Mouse (Mus musculus) forebrain, postnatal 0 days (tissue): ENCODE measurements around the gene Fhad1. TPM values are rescaled to one million over a fixed set of nuclear protein-coding genes. Genes with fewer than 3 reads are reported as not detected.

ENCODE experiments used
- ATAC-seq: fragments of 200-750 bp; cut with Nextera tagmentation; 2 replicates; pipeline ENCODE4 v1.8.0; 2017; ENCODE audit warnings: mild to moderate bottlenecking, moderate library complexity
- DNase-seq: peaks from one replicate; pipeline ENCODE4 v3.0.0-alpha.2; 2015
- H3K27ac ChIP-seq: fragments of 300-500 bp; sonication (generic); 2 replicates; pipeline ENCODE4 v1.5.1; 2014; ENCODE audit warnings: low read depth, mild to moderate bottlenecking, antibody characterized with exemption, low read length, moderate library complexity, mixed read lengths
- H3K27me3 ChIP-seq: fragments of 300-500 bp; sonication (generic); 2 replicates; pipeline ENCODE4 v1.6.1; 2014; ENCODE audit warnings: mild to moderate bottlenecking, low read length, mixed read lengths; ENCODE audit not compliant: insufficient read depth
- H3K36me3 ChIP-seq: fragments of 300-500 bp; sonication (generic); 2 replicates; pipeline ENCODE4 v1.6.1; 2014; ENCODE audit warnings: mild to moderate bottlenecking, moderate library complexity; ENCODE audit not compliant: insufficient read depth
- H3K4me1 ChIP-seq: fragments of 300-500 bp; sonication (generic); 2 replicates; pipeline ENCODE4 v1.6.1; 2014; ENCODE audit warnings: antibody characterized with exemption; ENCODE audit not compliant: insufficient read depth
- H3K4me2 ChIP-seq: fragments of 300-500 bp; sonication (generic); 2 replicates; pipeline ENCODE4 v1.6.1; 2014; ENCODE audit warnings: low read depth, mild to moderate bottlenecking, moderate library complexity
- H3K4me3 ChIP-seq: fragments of 300-500 bp; sonication (generic); 2 replicates; pipeline ENCODE4 v1.5.1; 2014; ENCODE audit warnings: low read depth, low read length, mixed read lengths
- H3K9ac ChIP-seq: fragments of 300-500 bp; sonication (generic); 2 replicates; pipeline ENCODE4 v1.6.1; 2014; ENCODE audit warnings: mild to moderate bottlenecking
- H3K9me3 ChIP-seq: fragments of 300-500 bp; sonication (generic); 2 replicates; pipeline ENCODE4 v1.6.1; 2016; ENCODE audit warnings: low read length
- CTCF ChIP-seq: sonication (generic); IDR thresholded peaks from 2 replicates; pipeline ENCODE4 v1.5.1; 2016; ENCODE audit warnings: antibody characterized with exemption, control low read depth, low read depth
- WGBS: fragments of 180-500 bp; shearing (Covaris S2); extraction: QIAGEN DNeasy Blood & Tissue Kit; methylation state at CpG from one replicate; pipeline ENCODE4 v1.1.7; 2014; 5-methylcytosine and 5-hydroxymethylcytosine counted together
- polyA plus RNA-seq: library from polyadenylated mRNA; unstranded; fragments of >200 nt; fragmentation: Nextera tagmentation; extraction: Ambion mirVana; gene quantifications from 2 replicates; pipeline ENCODE4 v1.2.1, GENCODE M21; 2015
- total RNA-seq: library from RNA; depleted of rRNA; stranded (reverse); fragments of >200 nt; gene quantifications from 2 replicates; pipeline ENCODE4 v1.2.3, GENCODE M21; 2014

The Fhad1 gene
- total and polyA plus RNA-seq, 2 experiments from 2014 or later, result 3.9 to 4.6 TPM

DNA sequence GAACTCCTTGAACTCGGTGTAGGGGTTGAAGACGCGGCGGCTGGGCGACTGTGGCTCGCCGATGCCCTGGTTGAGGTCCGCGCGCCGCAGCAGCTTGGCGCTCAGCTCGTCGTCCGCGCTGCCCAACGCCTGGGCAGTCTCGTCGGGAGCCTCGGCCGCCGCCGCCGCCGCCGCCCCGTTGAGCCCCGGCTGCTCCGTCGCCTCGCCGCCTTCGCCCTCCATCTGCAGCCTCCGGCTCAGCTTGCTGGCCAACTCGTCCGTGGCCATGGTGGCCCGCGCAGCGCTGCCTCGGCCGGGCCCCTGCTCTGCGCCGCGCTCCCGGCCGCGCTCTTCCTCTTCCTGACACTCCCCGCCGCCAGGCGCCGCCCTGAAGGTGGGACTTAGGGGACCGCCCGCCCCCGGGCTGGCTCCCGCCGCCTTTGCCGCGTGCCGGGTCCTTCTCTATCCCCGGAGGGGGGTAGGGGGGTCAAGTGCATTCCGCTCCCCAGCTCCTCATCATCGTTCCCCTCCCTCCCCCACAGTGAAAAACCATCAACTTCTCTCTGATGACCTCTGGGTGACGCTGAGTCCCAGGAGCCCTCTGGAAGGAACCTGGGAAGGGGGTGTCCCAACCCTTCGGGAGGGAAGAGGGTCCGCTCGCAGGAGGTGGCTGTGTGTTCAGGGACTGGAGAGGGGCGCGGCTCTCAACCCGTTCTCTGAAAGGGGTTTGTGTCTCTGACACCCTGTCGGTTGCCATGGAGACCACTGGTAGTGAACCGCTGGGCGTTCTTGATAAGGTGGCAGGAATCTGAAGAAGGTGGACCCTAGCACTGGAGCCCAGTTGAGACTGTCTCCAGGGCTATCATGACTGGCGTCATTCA is 140.1 kb downstream of the Fhad1 start, which contains the start of gene Efhd2:
Gene Efhd2 (minus strand): TSS at position 320 of the 860 bp plus-strand sequence.
- no peaks in the 10 kb centered on the region for H3K9me3 ChIP-seq
- H3K4me1 ChIP-seq, result peaks cover 29% of the 10 kb centered on the region
- peak within 1 kb of the TSS; percentile 76 for H3K4me3 ChIP-seq
- WGBS, result 3% methylated on average over 70 of the region's 73 CpGs
- H3K36me3 ChIP-seq, result no peaks in the 10 kb centered on the region
- H3K27me3 ChIP-seq, result no peaks in the 10 kb centered on the region
- ATAC-seq (peak; percentile 90), DNase-seq (peak; percentile 85)
- H3K9ac ChIP-seq, result peak within 1 kb of the TSS; percentile 79
- peak within 1 kb of the TSS; percentile 91 for H3K4me2 ChIP-seq
- peak; percentile 44 for TF ChIP-seq CTCF
- H3K27ac ChIP-seq, result peak within 1 kb of the TSS; percentile 64

DNA sequence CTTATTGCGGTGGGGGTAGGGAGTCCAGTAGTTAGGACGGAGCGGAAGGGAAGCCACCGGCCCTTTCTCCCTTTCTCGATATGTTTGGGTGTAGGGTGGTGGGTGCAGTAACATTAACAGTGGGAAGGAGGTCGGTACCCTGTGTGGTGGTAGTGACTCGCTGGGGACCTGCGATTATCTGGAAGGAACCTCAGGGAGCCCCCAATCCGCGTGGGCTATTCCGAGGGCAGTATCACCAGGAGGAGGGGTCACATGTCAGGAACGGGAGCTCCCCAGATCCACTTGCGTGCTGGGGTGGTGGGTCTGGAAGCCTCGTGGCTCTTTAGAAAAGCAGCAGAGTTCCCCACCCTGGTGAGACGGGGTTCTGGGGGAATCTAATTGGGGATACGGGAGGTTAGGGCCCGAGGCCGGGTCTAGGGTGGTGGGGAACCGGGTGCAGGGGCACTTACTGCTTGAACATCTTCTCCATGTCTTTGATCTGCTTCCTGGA is 140.7 kb downstream of the Fhad1 start:
- Histone ChIP-seq H3K4me1 (peaks cover 29% of the 10 kb centered on the region), H3K9me3 (no peaks in the 10 kb centered on the region), H3K4me2 (peak overlapping the region; percentile 91), H3K4me3 (peak overlapping the region; percentile 76), H3K36me3 (no peaks in the 10 kb centered on the region), H3K9ac (peak overlapping the region; percentile 79), H3K27me3 (no peaks in the 10 kb centered on the region), H3K27ac (peak overlapping the region; percentile 64; the same call in 1 of the 2 replicates)
- no peak for DNase-seq
- WGBS, result 2% methylated on average over 19 of the region's 19 CpGs
- TF ChIP-seq CTCF, result no peak
- peak; percentile 10 for ATAC-seq

GRCm38 (mm10) chr4:141872977-141873376 is 141.9 kb downstream of the Fhad1 start:
- no peak for DNase-seq
- Histone ChIP-seq H3K4me3 (peak overlapping the region; percentile 76), H3K4me1 (peaks cover 29% of the 10 kb centered on the region), H3K9ac (no peak overlapping the region), H3K27ac (no peak overlapping the region), H3K9me3 (no peaks in the 10 kb centered on the region), H3K4me2 (peak overlapping the region; percentile 91), H3K27me3 (no peaks in the 10 kb centered on the region), H3K36me3 (no peaks in the 10 kb centered on the region)
- no peak for TF ChIP-seq CTCF
- no peak for ATAC-seq
- WGBS, result 73% methylated on average over 9 of the region's 9 CpGs

DNA sequence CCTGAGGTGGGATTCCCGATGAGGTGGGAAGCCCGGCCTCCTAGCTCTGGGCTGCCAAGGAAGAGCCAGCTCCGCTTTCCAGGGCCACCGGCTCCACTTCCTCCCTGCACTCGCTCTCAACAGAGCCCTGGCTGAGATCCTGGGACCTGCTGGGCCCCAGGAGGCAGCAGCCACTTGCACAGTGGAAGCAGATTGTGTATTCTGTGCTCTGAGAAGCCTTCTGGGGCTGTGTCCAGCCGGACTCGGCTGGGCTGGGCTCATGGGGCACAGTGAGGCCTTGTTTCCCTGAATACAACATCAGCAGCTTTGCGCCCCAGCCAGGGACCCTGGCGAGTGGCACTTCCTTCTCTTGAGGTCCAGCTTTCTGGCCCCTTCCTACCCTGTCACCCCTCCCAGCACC is 143.0 kb downstream of the Fhad1 start:
- 0 out of 2 replicates have a peak overlapping the region, but pooled peaks have one; percentile 15 for H3K9ac ChIP-seq
- peak overlapping the region; percentile 37; the same call in 1 of the 2 replicates for H3K27ac ChIP-seq
- ATAC-seq, result peak; percentile 56
- peaks cover 29% of the 10 kb centered on the region for H3K4me1 ChIP-seq
- no peak for TF ChIP-seq CTCF
- DNase-seq, result peak; percentile 71
- WGBS, result 36% methylated on average over 9 of the region's 9 CpGs
- no peaks in the 10 kb centered on the region for H3K27me3 ChIP-seq
- no peaks in the 10 kb centered on the region for H3K9me3 ChIP-seq
- no peaks in the 10 kb centered on the region for H3K36me3 ChIP-seq
- peak overlapping the region; percentile 91 for H3K4me2 ChIP-seq
- 0 out of 2 replicates have a peak overlapping the region, but pooled peaks have one; percentile 76 for H3K4me3 ChIP-seq

DNA sequence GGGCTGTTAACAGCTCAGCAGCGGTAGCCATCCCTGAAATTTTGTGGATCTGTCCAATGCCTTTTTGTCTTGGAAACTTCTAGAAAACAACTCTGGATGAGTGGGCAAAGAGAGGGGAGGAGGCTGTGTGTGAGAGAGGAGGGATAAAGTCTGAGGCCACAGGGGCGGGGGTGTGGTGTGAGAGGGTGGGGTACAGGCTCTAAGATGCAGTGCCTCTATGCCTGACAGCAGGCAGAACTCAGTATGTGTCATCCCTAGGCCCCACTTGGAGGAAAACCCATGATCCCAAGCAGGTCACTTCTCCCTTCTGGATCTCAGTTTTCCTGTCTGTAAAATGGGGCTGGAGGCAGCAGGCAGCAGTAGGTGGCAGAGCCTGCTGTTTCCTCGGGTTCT is 143.6 kb downstream of the Fhad1 start:
- no peaks in the 10 kb centered on the region for H3K27me3 ChIP-seq
- 88% methylated on average over 3 of the region's 3 CpGs for WGBS
- peak overlapping the region; percentile 91; the same call in 1 of the 2 replicates for H3K4me2 ChIP-seq
- H3K27ac ChIP-seq, result peak overlapping the region; percentile 37; the same call in 1 of the 2 replicates
- H3K9ac ChIP-seq, result no peak overlapping the region
- ATAC-seq, result no peak
- H3K4me1 ChIP-seq, result peaks cover 31% of the 10 kb centered on the region
- H3K4me3 ChIP-seq, result no peak overlapping the region
- no peaks in the 10 kb centered on the region for H3K36me3 ChIP-seq
- no peak for TF ChIP-seq CTCF
- DNase-seq, result no peak
- H3K9me3 ChIP-seq, result no peaks in the 10 kb centered on the region

DNA sequence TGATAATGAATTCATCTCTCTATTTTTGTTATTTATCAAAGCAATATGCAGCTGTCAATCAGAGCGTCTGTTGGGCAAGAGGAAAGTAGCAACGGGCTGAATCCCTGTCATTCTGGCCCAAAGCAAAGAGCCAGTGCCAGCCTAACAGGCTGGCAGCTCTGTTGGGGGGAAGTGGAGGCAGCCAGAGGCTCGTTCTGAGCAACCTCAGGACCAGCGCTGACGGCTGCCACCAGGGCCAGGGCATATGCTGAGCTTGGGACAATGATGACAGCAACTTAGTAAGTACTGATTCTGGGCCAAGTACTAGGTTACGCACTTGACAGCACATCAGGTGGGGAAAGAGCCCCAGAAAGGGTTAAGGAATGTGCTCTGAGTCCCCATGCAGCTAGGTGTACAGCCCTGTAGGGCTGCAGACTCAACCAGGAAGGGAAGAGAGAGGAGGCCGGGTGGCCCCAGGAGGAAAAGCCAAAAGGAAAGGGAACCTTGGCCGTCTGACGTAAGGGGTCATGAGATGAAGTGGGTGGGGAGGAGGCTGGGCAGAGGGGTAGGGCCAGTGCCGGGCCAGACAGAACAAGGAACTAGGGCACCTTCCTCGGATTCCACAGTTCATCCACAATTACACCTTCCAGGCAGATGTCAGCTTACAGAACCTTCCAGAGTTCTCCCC is 144.1 kb downstream of the Fhad1 start:
- peaks cover 33% of the 10 kb centered on the region for H3K4me1 ChIP-seq
- H3K36me3 ChIP-seq, result no peaks in the 10 kb centered on the region
- no peak overlapping the region for H3K27ac ChIP-seq
- DNase-seq (no peak), ATAC-seq (no peak)
- no peak overlapping the region for H3K4me2 ChIP-seq
- WGBS, result 55% methylated on average over 11 of the region's 11 CpGs
- H3K9me3 ChIP-seq, result no peaks in the 10 kb centered on the region
- H3K27me3 ChIP-seq, result no peaks in the 10 kb centered on the region
- no peak for TF ChIP-seq CTCF
- no peak overlapping the region for H3K4me3 ChIP-seq
- no peak overlapping the region for H3K9ac ChIP-seq
